Mouse (Mus musculus): Measurements from ENCODE around the gene Moxd1. TPM values are rescaled to one million over a fixed set of nuclear protein-coding genes. Genes with fewer than 3 reads are reported as not detected.

The Moxd1 gene
- polyA plus RNA-seq, 1 experiment from 2014 or later, result 3.9 TPM

DNA sequence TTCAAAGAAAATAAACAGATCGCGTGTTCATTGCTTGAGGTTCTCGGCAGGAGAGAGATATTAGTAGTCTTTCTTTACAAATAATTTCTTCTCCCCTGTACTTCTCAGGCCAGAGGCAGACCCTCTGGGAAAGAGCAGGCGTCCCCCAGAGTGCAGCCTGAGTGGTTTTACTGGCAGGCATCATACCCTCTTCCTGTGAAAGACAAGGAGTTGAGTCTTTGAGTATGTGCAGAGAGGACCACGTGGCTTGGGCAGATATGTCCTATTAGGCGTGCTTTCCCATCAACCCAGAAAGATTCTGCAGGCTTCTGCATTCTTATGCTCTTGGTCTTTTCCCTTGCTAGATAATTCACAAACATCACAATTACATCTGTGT lies 117.9 kb downstream of the Moxd1 start:
- H3K36me3 ChIP-seq (replicated peaks), result no peaks in the 10 kb centered on the region
- peaks cover 11% of the 10 kb centered on the region for H3K4me1 ChIP-seq
- no peak overlapping the region for H3K27ac ChIP-seq
- 87% methylated on average over 6 of the region's 6 CpGs for WGBS
- no peaks in the 10 kb centered on the region for H3K27me3 ChIP-seq (ENCODE audit: poor library complexity, severe bottlenecking)
- H3K4me3 ChIP-seq, result no peak overlapping the region
- DNase-seq (ENCODE audit: extremely low spot score, low spot score), result no peak
- H3K9me3 ChIP-seq, result no peaks in the 10 kb centered on the region

DNA sequence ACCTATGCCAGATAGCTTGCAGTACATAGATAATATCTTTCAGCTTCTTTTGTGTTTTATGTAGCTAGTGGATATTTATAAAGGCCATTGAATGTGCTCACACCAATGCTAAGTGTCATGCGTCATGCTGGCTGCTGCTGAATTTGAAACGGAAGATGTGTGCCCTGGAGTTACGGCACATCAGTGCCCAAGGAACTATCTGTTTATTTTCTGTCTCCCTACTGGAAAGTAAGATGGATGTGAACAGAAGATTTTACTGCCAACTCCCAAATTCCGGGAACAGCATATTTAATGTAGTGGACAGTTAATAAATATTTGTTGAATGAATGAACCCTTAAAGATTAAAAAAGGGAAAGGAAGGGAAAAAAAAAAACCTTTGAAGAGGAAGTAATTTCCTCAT lies 119.8 kb downstream of the Moxd1 start:
- Histone ChIP-seq H3K4me1 (peaks cover 11% of the 10 kb centered on the region), H3K27ac (no peak overlapping the region), H3K27me3 (ENCODE audit: poor library complexity, severe bottlenecking) (no peaks in the 10 kb centered on the region), H3K9me3 (no peaks in the 10 kb centered on the region), H3K4me3 (no peak overlapping the region), H3K36me3 (replicated peaks) (no peaks in the 10 kb centered on the region)
- WGBS, result 90% methylated on average over 4 of the region's 4 CpGs
- no peak for DNase-seq (ENCODE audit: extremely low spot score, low spot score)

Other genes with a start within 250 kb of the Moxd1 start
- not detected in 2 replicates for gene Taar6, start 237.9 kb upstream of the Moxd1 start, polyA plus RNA-seq (2016; fragmentation: Nextera tagmentation; extraction: Ambion mirVana)
- not detected in 2 replicates for gene Taar7a, start 230.0 kb upstream of the Moxd1 start, polyA plus RNA-seq (2016; fragmentation: Nextera tagmentation; extraction: Ambion mirVana)
- not detected in 2 replicates for gene Taar7b, start 223.6 kb upstream of the Moxd1 start, polyA plus RNA-seq (2016; fragmentation: Nextera tagmentation; extraction: Ambion mirVana)
- gene Taar7d, start 196.3 kb upstream of the Moxd1 start, polyA plus RNA-seq (2016; fragmentation: Nextera tagmentation; extraction: Ambion mirVana), result not detected in 2 replicates
- gene Taar7e, start 185.9 kb upstream of the Moxd1 start, polyA plus RNA-seq (2016; fragmentation: Nextera tagmentation; extraction: Ambion mirVana), result not detected in 2 replicates
- not detected in 2 replicates for gene Taar7f, start 174.0 kb upstream of the Moxd1 start, polyA plus RNA-seq (2016; fragmentation: Nextera tagmentation; extraction: Ambion mirVana)
- not detected in 2 replicates for gene Taar8a, start 147.0 kb upstream of the Moxd1 start, polyA plus RNA-seq (2016; fragmentation: Nextera tagmentation; extraction: Ambion mirVana)
- not detected in 2 replicates for gene Taar8b, start 131.2 kb upstream of the Moxd1 start, polyA plus RNA-seq (2016; fragmentation: Nextera tagmentation; extraction: Ambion mirVana)
- gene Taar8c, start 121.6 kb upstream of the Moxd1 start, polyA plus RNA-seq (2016; fragmentation: Nextera tagmentation; extraction: Ambion mirVana), result not detected in 2 replicates
- gene Taar9, start 114.0 kb upstream of the Moxd1 start, polyA plus RNA-seq (2016; fragmentation: Nextera tagmentation; extraction: Ambion mirVana), result 0.19 TPM in 1 of 2 replicates, not detected in the other
- 42.3 and 42.5 TPM in 2 replicates for gene Stx7, start 74.2 kb upstream of the Moxd1 start, polyA plus RNA-seq (2016; fragmentation: Nextera tagmentation; extraction: Ambion mirVana)

All from forebrain, embryonic 10.5 days (tissue).